Mouse (Mus musculus): ENCODE measurements around the gene Eif4g3.

The Eif4g3 gene

DNA sequence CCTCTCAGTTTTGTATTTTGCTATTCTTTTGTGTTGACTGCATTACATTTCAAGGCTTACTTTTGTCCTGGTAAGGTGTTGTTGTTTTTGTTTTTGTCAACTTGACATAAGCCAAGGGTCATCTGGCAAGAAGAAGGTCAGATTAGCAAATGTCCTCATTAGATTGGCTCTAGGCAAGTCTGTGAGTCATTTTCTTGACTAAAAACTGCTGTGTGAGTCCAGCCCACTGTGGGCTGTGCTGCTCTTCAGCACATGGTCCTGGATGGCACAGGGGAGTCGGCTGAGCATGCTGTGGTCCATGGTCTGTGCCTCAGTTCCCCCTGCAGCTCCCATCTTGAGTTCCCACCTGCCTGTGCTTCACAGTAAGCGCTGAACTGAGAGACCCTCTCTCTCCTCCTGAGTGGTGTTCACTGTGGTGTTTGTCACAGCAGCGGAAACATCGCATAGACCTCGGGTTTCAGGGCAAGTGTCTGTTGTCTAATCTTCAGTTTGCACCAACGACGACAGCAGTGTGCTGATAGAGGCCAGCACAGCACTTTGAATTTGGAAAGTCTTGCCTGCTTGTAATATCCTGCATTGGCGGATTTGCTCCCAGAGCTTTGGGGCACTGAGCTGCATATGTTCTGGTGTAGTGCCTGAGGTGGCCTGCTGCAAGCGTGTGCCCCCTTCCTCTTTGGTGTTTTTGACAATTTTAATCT, 30.7 kb downstream of the Eif4g3 start:
- no peaks in the 10 kb centered on the region for H3K27me3 ChIP-seq (ENCODE audit: insufficient read depth, low read length)
- H3K36me3 ChIP-seq (ENCODE audit: insufficient read depth, low read length) = peaks cover 34% of the 10 kb centered on the region
- no peak overlapping the region for H3K4me3 ChIP-seq (replicated peaks; ENCODE audit: low read length)
- peaks cover 25% of the 10 kb centered on the region for H3K4me1 ChIP-seq (replicated peaks; ENCODE audit: low read depth, low read length)
- no peak for TF ChIP-seq NANOG (IDR thresholded peaks at IDR 0.05; ENCODE audit: borderline replicate concordance, low read length)
- TF ChIP-seq POU5F1 (IDR thresholded peaks at IDR 0.05; ENCODE audit: borderline replicate concordance, low read length) = no peak
- no peak for TF ChIP-seq CTCF (conservative IDR thresholded peaks at IDR 0.05; ENCODE audit: low read length)
- no peaks in the 10 kb centered on the region for H3K9me3 ChIP-seq (ENCODE audit: low read length)

DNA sequence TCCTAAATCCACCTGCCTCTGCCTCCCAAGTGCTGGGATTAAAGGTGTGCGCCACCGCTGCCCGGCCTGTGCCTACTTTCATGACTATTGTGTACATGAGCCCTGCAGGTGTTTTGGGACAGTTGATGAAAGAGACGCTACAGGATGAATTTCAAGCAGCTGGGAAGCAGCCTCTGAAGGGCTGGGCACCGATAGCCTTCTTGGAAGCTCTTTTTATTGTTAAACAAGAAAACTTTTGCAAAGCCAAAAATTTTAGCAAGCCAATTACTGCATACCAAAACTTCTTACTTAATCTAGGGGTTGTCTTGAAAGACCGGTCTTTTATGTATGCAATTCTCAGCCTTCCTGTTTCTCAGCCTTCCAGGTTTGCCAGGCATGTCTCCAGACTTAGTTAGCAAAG, 36.3 kb downstream of the Eif4g3 start:
- Histone ChIP-seq H3K4me3 (replicated peaks; ENCODE audit: low read length) (no peak overlapping the region), H3K9me3 (ENCODE audit: low read length) (no peaks in the 10 kb centered on the region), H3K4me1 (replicated peaks; ENCODE audit: low read depth, low read length) (peaks cover 22% of the 10 kb centered on the region), H3K27me3 (ENCODE audit: insufficient read depth, low read length) (no peaks in the 10 kb centered on the region), H3K36me3 (ENCODE audit: insufficient read depth, low read length) (peaks cover 44% of the 10 kb centered on the region)
- no peak for TF ChIP-seq NANOG (IDR thresholded peaks at IDR 0.05; ENCODE audit: borderline replicate concordance, low read length)
- TF ChIP-seq CTCF (conservative IDR thresholded peaks at IDR 0.05; ENCODE audit: low read length) = no peak
- TF ChIP-seq POU5F1 (IDR thresholded peaks at IDR 0.05; ENCODE audit: borderline replicate concordance, low read length) = no peak

DNA sequence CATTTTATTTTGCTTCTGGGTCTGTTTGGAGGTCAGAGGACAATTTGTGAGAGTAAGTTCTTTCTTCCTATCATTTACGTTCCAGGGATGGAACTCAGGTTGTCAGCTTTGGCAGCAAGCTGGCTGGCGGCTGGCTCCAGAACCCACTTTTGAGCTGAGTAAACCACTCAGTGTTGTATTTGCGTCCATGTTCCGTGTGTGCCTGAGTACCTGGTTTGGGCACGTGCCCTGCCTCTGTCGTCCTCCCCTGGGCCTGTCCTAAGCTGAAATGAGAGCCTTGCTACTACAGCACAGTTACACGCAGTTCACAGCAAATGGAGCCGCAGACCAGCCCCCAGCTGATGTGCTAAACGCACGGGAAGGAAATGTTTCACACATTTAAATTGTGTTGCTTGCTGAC, 39.0 kb downstream of the Eif4g3 start:
- Histone ChIP-seq H3K4me3 (replicated peaks; ENCODE audit: low read length) (no peak overlapping the region), H3K9me3 (ENCODE audit: low read length) (no peaks in the 10 kb centered on the region), H3K4me1 (replicated peaks; ENCODE audit: low read depth, low read length) (peaks cover 12% of the 10 kb centered on the region), H3K36me3 (ENCODE audit: insufficient read depth, low read length) (peaks cover 38% of the 10 kb centered on the region), H3K27me3 (ENCODE audit: insufficient read depth, low read length) (no peaks in the 10 kb centered on the region)
- TF ChIP-seq POU5F1 (IDR thresholded peaks at IDR 0.05; ENCODE audit: borderline replicate concordance, low read length) (no peak), NANOG (IDR thresholded peaks at IDR 0.05; ENCODE audit: borderline replicate concordance, low read length) (no peak), CTCF (conservative IDR thresholded peaks at IDR 0.05; ENCODE audit: low read length) (no peak)

DNA sequence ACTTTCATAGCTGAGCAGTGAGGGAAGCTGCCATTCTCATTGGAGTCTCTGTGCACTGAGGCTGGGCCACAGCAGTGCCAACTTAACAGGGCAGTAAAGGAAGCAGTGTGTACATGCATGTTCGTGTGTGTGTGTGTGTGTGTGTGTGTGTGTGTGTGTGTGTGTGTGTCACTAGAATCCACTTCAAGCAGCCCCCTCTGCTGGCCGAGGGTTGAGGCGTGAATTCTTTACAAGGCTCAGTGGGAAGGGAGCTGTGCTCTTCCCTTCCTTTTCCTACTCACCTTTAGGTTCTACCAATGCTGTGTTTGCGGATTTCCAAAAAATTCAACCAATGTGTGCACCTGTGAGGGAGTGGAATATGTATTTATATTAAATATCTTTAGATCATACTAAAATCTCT, 41.0 kb downstream of the Eif4g3 start:
- TF ChIP-seq POU5F1 (IDR thresholded peaks at IDR 0.05; ENCODE audit: borderline replicate concordance, low read length) (no peak), CTCF (conservative IDR thresholded peaks at IDR 0.05; ENCODE audit: low read length) (no peak), NANOG (IDR thresholded peaks at IDR 0.05; ENCODE audit: borderline replicate concordance, low read length) (no peak)
- peaks cover 25% of the 10 kb centered on the region for H3K4me1 ChIP-seq (replicated peaks; ENCODE audit: low read depth, low read length)
- H3K4me3 ChIP-seq (replicated peaks; ENCODE audit: low read length) = no peak overlapping the region
- no peaks in the 10 kb centered on the region for H3K9me3 ChIP-seq (ENCODE audit: low read length)
- peaks cover 27% of the 10 kb centered on the region for H3K36me3 ChIP-seq (ENCODE audit: insufficient read depth, low read length)
- no peaks in the 10 kb centered on the region for H3K27me3 ChIP-seq (ENCODE audit: insufficient read depth, low read length)

DNA sequence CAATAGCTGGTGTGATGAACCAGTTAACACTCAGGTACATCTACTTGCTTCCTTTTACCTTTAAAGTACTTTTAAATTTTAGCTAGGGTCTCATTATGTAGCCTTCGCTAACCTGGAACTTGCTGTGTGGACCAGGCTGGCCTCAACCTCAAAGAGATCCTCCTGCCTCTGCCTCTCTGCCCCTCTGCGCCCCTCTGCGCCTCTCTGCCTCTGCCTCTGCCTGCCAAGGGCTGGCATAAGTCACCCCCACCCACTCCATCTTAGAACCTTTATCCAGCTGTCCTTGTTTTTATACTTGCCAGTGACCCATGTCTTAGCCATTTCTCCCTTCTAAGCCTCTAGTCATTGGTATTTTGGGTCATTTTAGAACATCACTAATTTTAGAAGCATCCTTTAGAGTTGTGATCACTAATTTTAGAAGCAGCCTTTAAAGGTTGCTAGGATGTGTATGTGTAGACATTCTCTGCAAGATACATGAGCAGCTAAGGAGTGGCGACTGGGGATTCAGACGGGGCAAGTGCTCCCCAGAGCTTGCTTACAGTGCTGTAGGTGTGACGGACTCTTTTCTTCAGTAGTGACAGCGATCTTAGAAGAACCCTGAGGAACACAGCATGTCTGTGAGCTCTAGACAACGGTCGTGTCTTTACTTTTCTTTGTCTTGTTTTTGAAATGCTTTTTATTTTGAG, 42.8 kb downstream of the Eif4g3 start:
- peaks cover 38% of the 10 kb centered on the region for H3K4me1 ChIP-seq (replicated peaks; ENCODE audit: low read depth, low read length)
- H3K27me3 ChIP-seq (ENCODE audit: insufficient read depth, low read length) = no peaks in the 10 kb centered on the region
- no peak overlapping the region for H3K4me3 ChIP-seq (replicated peaks; ENCODE audit: low read length)
- no peaks in the 10 kb centered on the region for H3K9me3 ChIP-seq (ENCODE audit: low read length)
- peaks cover 25% of the 10 kb centered on the region for H3K36me3 ChIP-seq (ENCODE audit: insufficient read depth, low read length)
- no peak for TF ChIP-seq POU5F1 (IDR thresholded peaks at IDR 0.05; ENCODE audit: borderline replicate concordance, low read length)
- no peak for TF ChIP-seq NANOG (IDR thresholded peaks at IDR 0.05; ENCODE audit: borderline replicate concordance, low read length)
- no peak for TF ChIP-seq CTCF (conservative IDR thresholded peaks at IDR 0.05; ENCODE audit: low read length)

DNA sequence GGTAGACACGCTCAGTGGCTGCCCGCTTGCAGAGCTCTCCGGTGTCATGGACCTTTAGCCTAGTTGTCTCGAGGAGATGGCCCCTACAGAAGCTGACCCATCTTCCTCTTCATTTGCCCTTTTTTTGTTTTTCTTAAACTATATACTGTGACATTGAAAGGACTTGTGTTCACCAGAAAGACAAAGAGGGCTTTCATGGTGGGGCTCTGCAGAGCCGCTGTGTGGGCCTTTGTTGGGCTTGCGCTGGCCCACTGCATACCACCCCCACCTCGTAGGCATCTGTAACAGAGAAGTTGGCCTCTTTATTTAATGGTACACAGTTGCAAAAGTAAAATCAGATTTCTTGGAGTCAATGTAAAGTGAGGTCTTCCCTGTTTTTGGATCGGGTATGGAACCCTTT, 44.3 kb downstream of the Eif4g3 start:
- TF ChIP-seq NANOG (IDR thresholded peaks at IDR 0.05; ENCODE audit: borderline replicate concordance, low read length) (no peak), CTCF (conservative IDR thresholded peaks at IDR 0.05; ENCODE audit: low read length) (no peak), POU5F1 (IDR thresholded peaks at IDR 0.05; ENCODE audit: borderline replicate concordance, low read length) (no peak)
- peaks cover 14% of the 10 kb centered on the region for H3K36me3 ChIP-seq (ENCODE audit: insufficient read depth, low read length)
- H3K4me3 ChIP-seq (replicated peaks; ENCODE audit: low read length) = no peak overlapping the region
- no peaks in the 10 kb centered on the region for H3K9me3 ChIP-seq (ENCODE audit: low read length)
- no peaks in the 10 kb centered on the region for H3K27me3 ChIP-seq (ENCODE audit: insufficient read depth, low read length)
- H3K4me1 ChIP-seq (replicated peaks; ENCODE audit: low read depth, low read length) = peaks cover 45% of the 10 kb centered on the region

DNA sequence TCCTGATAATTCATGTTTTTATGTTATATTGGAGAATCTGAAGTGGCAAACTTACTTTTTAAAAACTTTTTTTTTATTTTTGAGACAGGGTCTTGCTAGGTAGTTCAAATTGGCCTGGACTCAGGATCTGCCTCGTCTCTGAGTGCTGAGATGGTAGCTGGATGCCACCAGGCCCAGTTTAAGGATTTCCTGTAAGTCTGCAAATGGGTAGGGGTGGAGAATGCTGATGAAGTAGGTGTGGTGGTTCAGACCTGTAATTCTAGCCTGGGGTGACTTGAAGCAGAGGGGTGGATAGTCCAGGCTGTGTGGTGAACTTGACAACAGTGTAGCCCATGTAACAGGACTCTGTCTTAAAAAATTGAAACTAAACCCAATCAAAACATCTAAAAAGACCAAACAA, 45.1 kb downstream of the Eif4g3 start:
- Histone ChIP-seq H3K4me1 (replicated peaks; ENCODE audit: low read depth, low read length) (peaks cover 45% of the 10 kb centered on the region), H3K36me3 (ENCODE audit: insufficient read depth, low read length) (peaks cover 10% of the 10 kb centered on the region; the same call in 1 of the 2 replicates), H3K9me3 (ENCODE audit: low read length) (no peaks in the 10 kb centered on the region), H3K27me3 (ENCODE audit: insufficient read depth, low read length) (no peaks in the 10 kb centered on the region), H3K4me3 (replicated peaks; ENCODE audit: low read length) (no peak overlapping the region)
- TF ChIP-seq CTCF (conservative IDR thresholded peaks at IDR 0.05; ENCODE audit: low read length) = no peak
- TF ChIP-seq NANOG (IDR thresholded peaks at IDR 0.05; ENCODE audit: borderline replicate concordance, low read length) = no peak
- TF ChIP-seq POU5F1 (IDR thresholded peaks at IDR 0.05; ENCODE audit: borderline replicate concordance, low read length) = no peak

DNA sequence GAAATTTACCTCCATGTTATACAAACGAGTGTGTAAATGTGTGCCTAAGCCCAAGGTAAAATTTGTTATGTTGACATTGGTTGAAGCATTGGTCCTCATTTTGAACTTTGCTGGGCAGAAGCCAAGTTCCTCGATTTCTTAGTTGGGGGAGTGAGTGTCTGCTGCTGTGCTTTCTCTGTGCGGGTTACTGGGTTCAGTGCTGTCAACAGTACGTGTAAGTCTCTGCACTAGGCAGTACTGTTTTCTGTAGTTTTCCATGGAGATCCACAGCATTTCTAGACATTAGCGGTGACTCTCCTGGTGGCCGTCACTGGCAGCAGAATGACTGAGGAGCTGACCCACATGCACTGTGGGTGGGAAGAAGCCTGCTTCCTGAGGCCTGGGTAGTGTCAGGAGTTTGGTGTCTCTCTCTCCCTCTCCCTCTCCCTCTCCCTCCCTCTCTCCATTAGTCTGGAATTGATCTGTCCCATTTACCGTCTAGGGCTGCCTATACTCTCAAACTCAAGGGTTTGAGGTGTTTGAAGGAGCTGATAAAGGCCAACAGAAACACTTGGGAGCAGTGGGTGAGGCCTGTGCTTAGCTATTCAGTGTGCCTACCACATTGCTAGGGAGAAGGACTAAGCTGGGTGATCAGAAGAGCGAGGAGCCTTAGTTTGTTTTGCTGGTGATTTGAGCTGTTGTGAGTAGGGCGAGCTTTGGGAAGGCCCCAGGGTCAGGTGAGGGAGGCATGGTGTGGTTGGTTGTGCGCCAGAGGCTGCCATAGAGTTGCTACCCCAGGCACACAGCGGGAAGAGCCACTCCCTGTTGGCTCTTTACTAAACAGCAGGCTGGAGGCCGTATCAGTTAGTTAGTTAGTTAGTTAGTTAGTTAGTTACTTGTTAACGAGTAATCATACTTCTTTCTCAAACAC, 45.8 kb downstream of the Eif4g3 start:
- TF ChIP-seq CTCF (conservative IDR thresholded peaks at IDR 0.05; ENCODE audit: low read length) = no peak
- no peak for TF ChIP-seq NANOG (IDR thresholded peaks at IDR 0.05; ENCODE audit: borderline replicate concordance, low read length)
- no peak for TF ChIP-seq POU5F1 (IDR thresholded peaks at IDR 0.05; ENCODE audit: borderline replicate concordance, low read length)
- Histone ChIP-seq H3K36me3 (ENCODE audit: insufficient read depth, low read length) (peaks cover 10% of the 10 kb centered on the region; the same call in 1 of the 2 replicates), H3K27me3 (ENCODE audit: insufficient read depth, low read length) (no peaks in the 10 kb centered on the region), H3K4me1 (replicated peaks; ENCODE audit: low read depth, low read length) (peaks cover 42% of the 10 kb centered on the region), H3K4me3 (replicated peaks; ENCODE audit: low read length) (no peak overlapping the region), H3K9me3 (ENCODE audit: low read length) (no peaks in the 10 kb centered on the region)
